Mouse (Mus musculus) mouse embryonic stem cell (cell line): Measurements from ENCODE around the gene Fxr2.

Experiments
- in situ Hi-C, 2 experiments: fragments of 300-500 bp; cut with MboI; formaldehyde crosslinking; loops; 1 replicate in 1 of 2; 3 replicates in 1 of 2; pipeline ENCODE4 v1.14.3; 2019 to 2020; ENCODE audit warnings: low sequenced_read_pairs in 2 of 2, low pct_unique_long_range_greater_than_20kb in 1 of 2, mixed read lengths in 1 of 2; ENCODE audit not compliant: unreplicated experiment in 1 of 2

The Fxr2 gene

GRCm38 (mm10) chr11:69635471-69635870, 2.7 kb downstream of the Fxr2 start:
- in situ Hi-C loops, result loop anchor here (10.0 to 25.0 kb wide), 2 partner anchors 79 to 252 kb away; partner anchors contain the start of genes Acap1 (in 1 of the 2), Kctd11 (in 1 of the 2) and Tmem95 (in 1 of the 2)

- in situ Hi-C loops, result loop anchor here in 1 of 2 experiments (25.0 kb wide), 1 partner anchor 241 kb away; the partner anchor contains the start of genes Acap1, Kctd11 and Tmem95
These were observed 13.1 kb downstream of the Fxr2 start for GRCm38 (mm10) chr11:69645860-69646259.

- in situ Hi-C loops, result no loop called here
These were observed 20.6 kb downstream of the Fxr2 start for GRCm38 (mm10) chr11:69653399-69653798.

GRCm38 (mm10) chr11:69654760-69655159, 22.0 kb downstream of the Fxr2 start:
- in situ Hi-C loops, result no loop called here

GRCm38 (mm10) chr11:69655264-69656064, 22.7 kb downstream of the Fxr2 start, which contains the start of gene Sox15:
Gene Sox15, plus strand, starts transcription at chr11:69655314.
- in situ Hi-C loops, result no loop called here

GRCm38 (mm10) chr11:69656065-69656455, 23.3 kb downstream of the Fxr2 start:
- in situ Hi-C loops, result no loop called here

- in situ Hi-C loops, result no loop called here
These were observed 24.0 kb downstream of the Fxr2 start for GRCm38 (mm10) chr11:69656617-69657461.

GRCm38 (mm10) chr11:69657462-69657881, 24.7 kb downstream of the Fxr2 start:
- in situ Hi-C loops, result no loop called here

- in situ Hi-C loops, result no loop called here
These were observed 28.6 kb downstream of the Fxr2 start for GRCm38 (mm10) chr11:69661221-69661881.

DNA sequence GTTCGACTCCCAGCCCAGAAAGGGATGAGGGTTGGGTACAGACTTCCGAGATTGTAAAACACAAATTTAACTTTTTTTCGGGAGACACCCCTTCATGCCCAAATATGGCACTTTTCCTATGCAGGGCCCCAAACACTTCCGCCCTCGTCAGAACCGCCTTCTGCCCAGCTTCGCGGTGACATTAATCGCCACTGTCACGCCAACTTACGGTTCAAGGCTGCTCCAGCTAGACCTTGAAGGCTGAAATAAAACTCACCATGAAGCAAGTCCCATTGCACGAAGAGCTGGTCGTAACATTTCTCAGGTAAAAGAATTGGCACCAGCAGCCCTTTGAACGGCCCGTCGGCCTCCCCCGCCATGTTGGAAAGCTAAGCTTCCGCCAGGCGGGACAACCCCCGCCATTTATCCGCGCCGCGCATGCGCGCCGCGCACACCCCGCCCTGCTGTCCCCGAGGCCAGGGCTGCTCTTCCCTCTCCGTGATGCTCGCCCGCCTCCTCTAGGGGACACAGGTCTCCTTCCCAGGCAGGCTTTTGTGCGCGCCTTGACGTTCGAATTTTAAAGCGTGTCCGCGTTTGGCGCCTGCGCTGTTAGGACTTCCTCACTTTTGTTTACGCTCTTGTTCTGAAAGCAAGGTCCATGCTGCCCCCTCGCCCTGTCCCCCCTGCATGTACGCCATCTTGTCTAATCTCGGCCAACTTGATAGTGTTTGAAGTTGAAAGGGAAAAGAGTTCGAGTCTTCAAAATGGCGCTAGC, 29.6 kb downstream of the Fxr2 start, which contains the start of gene Mpdu1:
Gene Mpdu1, minus strand, starts transcription at position 430 of the 754 bp plus-strand sequence.
- in situ Hi-C loops, result no loop called here

GRCm38 (mm10) chr11:69662967-69663671, 30.3 kb downstream of the Fxr2 start:
- in situ Hi-C loops, result no loop called here

GRCm38 (mm10) chr11:69663795-69664194, 31.0 kb downstream of the Fxr2 start:
- in situ Hi-C loops, result no loop called here

DNA sequence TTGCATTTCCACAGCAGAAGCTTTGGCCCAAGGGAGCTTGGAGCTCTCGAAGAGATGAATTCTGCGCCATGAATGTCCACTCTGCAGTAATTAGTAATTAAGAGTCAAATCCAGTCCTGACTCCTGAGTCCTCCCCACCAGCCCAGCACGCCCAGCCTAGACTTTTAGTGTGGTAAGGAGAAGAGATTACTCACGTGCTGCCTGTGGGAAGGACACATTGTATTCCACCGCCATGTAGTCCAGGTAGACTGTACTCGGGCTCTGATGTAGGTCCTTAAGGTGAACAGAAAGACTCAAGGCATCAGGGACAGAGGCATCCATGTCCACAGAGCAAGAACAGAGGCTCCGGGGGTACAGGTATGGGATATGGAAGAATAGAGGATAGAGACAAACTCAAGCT, 32.1 kb downstream of the Fxr2 start:
- in situ Hi-C loops, result no loop called here

DNA sequence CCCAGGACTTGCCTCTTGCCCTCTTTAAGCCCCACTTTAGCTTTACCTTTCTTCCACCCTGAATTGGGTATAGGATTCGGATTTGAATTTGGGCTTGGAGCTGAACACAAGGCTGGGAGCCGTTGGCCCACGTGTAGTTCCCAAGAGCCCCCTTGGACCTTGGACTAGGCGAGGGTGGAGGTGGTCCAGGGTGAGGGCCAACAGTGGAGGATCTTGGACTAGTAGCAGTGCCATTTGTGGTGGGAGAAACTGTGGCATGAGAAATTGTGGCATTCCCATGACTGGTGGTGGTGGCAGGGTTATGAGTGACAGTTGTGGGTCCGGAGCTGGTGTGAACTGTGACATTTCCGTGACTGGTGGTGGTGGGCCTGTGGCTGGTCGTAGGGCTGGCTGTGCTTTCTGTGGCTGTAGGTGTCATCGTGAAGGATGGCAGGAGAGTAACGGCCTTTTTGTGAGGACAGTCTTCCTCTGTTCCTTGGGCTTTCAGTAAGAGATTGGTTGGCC, 32.7 kb downstream of the Fxr2 start:
- in situ Hi-C loops, result no loop called here

GRCm38 (mm10) chr11:69665961-69666664, 33.3 kb downstream of the Fxr2 start, which contains the start of gene Cd68:
Gene Cd68, minus strand, starts transcription at chr11:69666153.
- in situ Hi-C loops, result no loop called here

DNA sequence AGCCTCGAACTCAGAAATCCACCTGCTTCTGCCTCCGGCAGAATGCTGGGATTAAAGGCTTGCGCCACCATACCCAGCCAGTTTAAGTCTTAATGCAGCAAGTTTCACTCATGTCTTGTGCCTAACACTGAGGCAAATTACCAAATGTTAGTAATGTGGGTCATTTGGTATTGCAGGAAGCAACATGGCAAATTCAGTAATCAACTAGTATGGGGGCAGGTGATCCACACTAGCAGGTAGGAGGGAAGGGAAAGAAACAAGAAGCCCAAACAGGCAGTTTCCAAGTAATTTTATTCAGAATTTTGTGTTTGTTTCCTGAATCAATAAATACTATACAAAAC, 33.8 kb downstream of the Fxr2 start:
- in situ Hi-C loops, result no loop called here
